Mouse (Mus musculus) embryonic facial prominence, embryonic 14.5 days (tissue): ENCODE results near the gene Rbfox3. TPM values are rescaled to one million over a fixed set of nuclear protein-coding genes. Genes with fewer than 3 reads are reported as not detected.

Experiments
- ATAC-seq: fragments of 200-750 bp; cut with Nextera tagmentation; 2 replicates; pipeline ENCODE4 v1.8.0; 2017; ENCODE audit warnings: low read depth, moderate number of reproducible peaks, moderate TSS enrichment
- DNase-seq: peaks from one replicate; pipeline ENCODE4 v3.0.0-alpha.2; 2015; ENCODE audit warnings: low spot score
- H3K27ac ChIP-seq: fragments of 300-500 bp; sonication (generic); replicated peaks from 2 replicates; pipeline ENCODE4 v1.5.1; 2014; ENCODE audit warnings: low read depth, mild to moderate bottlenecking, low read length, moderate library complexity
- H3K27me3 ChIP-seq: fragments of 300-500 bp; sonication (generic); replicated peaks from 2 replicates; pipeline ENCODE4 v1.6.1; 2014; ENCODE audit warnings: low read length; ENCODE audit not compliant: control insufficient read depth, insufficient read depth
- H3K36me3 ChIP-seq: fragments of 300-500 bp; sonication (generic); 2 replicates; pipeline ENCODE4 v1.6.1; 2014; ENCODE audit warnings: low read length, mixed read lengths; ENCODE audit not compliant: control insufficient read depth, insufficient read depth
- H3K4me1 ChIP-seq: fragments of 300-500 bp; sonication (generic); 2 replicates; pipeline ENCODE4 v1.6.1; 2014; ENCODE audit warnings: antibody characterized with exemption, low read length; ENCODE audit not compliant: control insufficient read depth, insufficient read depth
- H3K4me2 ChIP-seq: fragments of 300-500 bp; sonication (generic); 2 replicates; pipeline ENCODE4 v1.6.1; 2014; ENCODE audit warnings: low read depth, mild to moderate bottlenecking, low read length, moderate library complexity, mixed read lengths
- H3K4me3 ChIP-seq: fragments of 300-500 bp; sonication (generic); 2 replicates; pipeline ENCODE4 v1.5.1; 2014; ENCODE audit warnings: low read depth, mild to moderate bottlenecking, low read length
- H3K9ac ChIP-seq: fragments of 300-500 bp; sonication (generic); 2 replicates; pipeline ENCODE4 v1.6.1; 2014; ENCODE audit warnings: low read depth, mild to moderate bottlenecking, low read length, moderate library complexity, mixed read lengths
- H3K9me3 ChIP-seq: fragments of 300-500 bp; sonication (generic); 2 replicates; pipeline ENCODE4 v1.6.1; 2016; ENCODE audit warnings: low read length; ENCODE audit not compliant: control insufficient read depth
- WGBS: fragments of 180-500 bp; shearing (Covaris S2); extraction: QIAGEN DNeasy Blood & Tissue Kit; methylation state at CpG from one replicate; pipeline ENCODE4 v1.1.7; 2014; 5-methylcytosine and 5-hydroxymethylcytosine counted together
- polyA plus RNA-seq: library from polyadenylated mRNA; unstranded; fragments of >200 nt; fragmentation: Nextera tagmentation; extraction: Ambion mirVana; gene quantifications from 2 replicates; pipeline ENCODE4 v1.2.1, GENCODE M21; 2014

The Rbfox3 gene
- polyA plus RNA-seq, 1 experiment from 2014 or later: 3.4 TPM

DNA sequence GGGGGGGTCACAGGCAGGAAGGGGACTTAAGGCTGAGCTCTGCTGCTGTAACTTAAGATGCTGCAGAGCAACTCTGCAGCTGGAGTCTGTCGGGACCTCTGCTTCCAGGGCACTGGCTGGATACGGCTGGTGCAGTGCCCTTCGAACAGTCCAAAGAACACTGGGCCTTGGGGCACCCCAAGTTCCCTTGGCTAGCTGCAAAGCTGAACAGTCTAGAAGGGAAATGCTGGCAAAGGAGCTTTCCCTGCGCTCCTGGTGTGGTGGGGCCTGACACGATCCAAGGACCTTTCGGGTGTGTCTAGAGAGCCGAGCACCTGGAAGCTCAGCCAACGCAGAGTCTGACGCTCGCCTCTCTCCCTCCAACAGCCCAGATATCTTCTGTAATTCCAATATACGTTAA is 12.8 kb downstream of the Rbfox3 start:
- Histone ChIP-seq H3K9ac (no peak overlapping the region), H3K9me3 (no peaks in the 10 kb centered on the region), H3K4me2 (no peak overlapping the region), H3K4me1 (no peaks in the 10 kb centered on the region), H3K27me3 (no peaks in the 10 kb centered on the region), H3K36me3 (no peaks in the 10 kb centered on the region), H3K4me3 (no peak overlapping the region), H3K27ac (no peak overlapping the region)
- ATAC-seq (no peak), DNase-seq (no peak)
- WGBS: 65% methylated on average over 10 of the region's 11 CpGs

DNA sequence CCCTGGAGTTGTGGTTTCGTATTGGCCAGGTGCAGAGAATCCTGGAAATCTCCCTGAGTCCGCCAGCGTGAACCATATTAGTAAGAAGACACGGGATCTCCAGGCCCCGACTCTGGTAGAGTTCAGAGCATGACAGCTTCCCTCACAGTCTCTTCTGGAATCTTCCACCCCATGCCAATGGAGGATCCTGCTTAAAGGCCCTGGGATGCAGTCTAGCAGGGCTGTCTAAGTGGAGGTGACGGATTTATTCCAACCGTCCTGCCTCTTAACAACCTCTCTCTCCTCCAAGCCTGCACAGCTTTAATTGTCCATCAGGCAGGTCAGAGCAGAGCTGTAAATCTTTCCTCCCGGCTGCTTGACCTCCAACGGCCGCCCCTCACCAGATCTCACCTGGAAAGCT is 13.2 kb downstream of the Rbfox3 start:
- H3K9me3 ChIP-seq: no peaks in the 10 kb centered on the region
- no peak for DNase-seq
- 52% methylated on average over 10 of the region's 10 CpGs for WGBS

DNA sequence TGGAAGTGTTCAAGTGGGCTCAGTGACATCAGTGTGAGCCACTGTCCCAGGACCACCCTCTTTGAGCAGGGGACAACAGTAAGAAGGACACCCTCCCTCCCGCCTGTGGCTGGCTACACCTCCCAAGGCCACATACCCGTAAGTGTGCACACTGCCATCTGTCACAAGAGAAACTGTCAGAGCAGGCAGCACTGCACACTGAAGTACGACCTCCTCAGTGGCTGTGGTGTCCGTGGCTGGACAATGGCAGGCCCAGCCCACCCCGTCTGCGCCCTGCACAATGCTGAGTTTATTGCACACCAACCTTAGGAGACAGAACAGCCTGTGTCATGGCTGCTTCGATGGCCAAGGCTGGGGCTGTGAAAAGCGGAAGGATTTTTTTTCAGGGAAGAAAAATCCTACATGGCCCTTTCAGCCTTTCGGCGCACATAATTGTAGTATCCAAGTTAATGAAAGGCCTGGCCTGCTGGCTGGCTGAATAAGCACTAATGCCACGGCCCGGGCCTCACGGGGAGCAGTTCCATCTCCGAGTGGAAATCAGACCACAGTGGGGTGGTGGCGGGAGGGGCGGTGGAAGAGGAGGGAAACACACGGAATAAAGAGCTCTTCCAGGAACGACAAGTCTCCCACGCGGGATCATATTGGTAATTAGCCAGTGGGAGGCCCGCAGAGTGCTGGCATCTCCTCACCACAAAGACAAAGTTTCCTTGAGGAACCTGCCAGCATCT is 14.1 kb downstream of the Rbfox3 start:
- Histone ChIP-seq H3K36me3 (no peaks in the 10 kb centered on the region), H3K4me1 (no peaks in the 10 kb centered on the region), H3K4me3 (no peak overlapping the region), H3K27ac (no peak overlapping the region), H3K4me2 (no peak overlapping the region), H3K9me3 (no peaks in the 10 kb centered on the region), H3K9ac (no peak overlapping the region), H3K27me3 (no peaks in the 10 kb centered on the region)
- ATAC-seq: no peak
- 70% methylated on average over 21 of the region's 21 CpGs for WGBS
- DNase-seq: no peak

More for the DNA sequence above, 13.2 kb downstream of the Rbfox3 start:
- Histone ChIP-seq H3K27me3 (no peaks in the 10 kb centered on the region), H3K9ac (no peak overlapping the region), H3K4me3 (no peak overlapping the region), H3K4me2 (no peak overlapping the region), H3K36me3 (no peaks in the 10 kb centered on the region), H3K4me1 (no peaks in the 10 kb centered on the region), H3K27ac (no peak overlapping the region)
- no peak for ATAC-seq

DNA sequence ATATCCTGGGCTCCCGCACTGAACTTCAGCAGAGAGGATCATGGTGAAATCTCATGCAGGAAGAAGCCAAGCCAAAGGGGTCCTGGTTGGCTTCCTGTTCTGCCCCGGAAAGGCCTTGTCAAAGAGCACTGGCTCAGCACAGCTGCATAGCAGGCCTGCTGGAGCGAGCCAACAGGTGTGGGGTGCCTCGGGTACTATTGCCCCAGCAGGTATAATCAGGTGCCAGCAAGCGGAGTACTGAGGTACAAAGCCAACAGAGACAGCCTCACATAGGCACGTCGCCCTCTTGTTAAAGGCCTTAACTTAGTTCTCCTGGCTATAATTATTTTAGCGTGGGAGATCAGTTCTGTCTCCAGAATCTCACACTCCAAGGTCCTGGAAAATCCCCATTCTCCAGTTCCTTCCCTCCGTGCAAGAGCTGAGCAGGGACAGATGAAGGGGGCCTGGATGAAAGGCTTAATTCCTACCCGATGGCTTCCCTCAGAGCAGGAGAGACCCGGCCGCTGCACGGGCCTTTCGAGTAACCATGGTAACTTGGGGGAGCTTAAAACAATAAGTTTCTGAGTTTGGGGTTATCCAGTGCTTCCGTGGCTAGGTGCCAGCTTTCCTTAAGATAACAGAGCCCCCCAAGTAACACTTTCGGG is 15.2 kb downstream of the Rbfox3 start:
- no peaks in the 10 kb centered on the region for H3K36me3 ChIP-seq
- H3K4me1 ChIP-seq: no peaks in the 10 kb centered on the region
- no peak overlapping the region for H3K9ac ChIP-seq
- DNase-seq: no peak
- no peak overlapping the region for H3K27ac ChIP-seq
- H3K4me2 ChIP-seq: no peak overlapping the region
- H3K4me3 ChIP-seq: no peak overlapping the region
- H3K9me3 ChIP-seq: no peaks in the 10 kb centered on the region
- 52% methylated on average over 16 of the region's 16 CpGs for WGBS
- no peaks in the 10 kb centered on the region for H3K27me3 ChIP-seq
- no peak for ATAC-seq

DNA sequence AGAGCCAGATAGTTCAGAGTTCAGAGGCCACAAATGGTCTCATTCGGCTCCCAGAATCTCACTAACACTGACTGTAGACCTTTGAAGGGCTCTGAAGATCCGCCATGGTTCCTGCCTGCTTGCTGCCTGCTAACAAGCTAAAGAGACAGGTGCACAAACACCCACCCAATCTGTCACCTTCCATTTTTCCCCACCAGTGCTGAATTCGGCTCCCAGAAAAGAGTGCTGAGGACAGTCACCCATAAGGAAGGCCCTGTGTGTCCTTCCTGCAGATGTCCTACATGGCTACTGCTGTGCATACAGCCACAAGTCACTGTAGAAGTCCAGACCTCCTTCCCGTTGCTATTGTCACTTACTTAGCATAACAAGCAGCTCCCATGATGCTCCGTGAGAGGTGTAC is 16.6 kb downstream of the Rbfox3 start:
- H3K4me1 ChIP-seq: no peaks in the 10 kb centered on the region
- H3K27ac ChIP-seq: no peak overlapping the region
- no peak for ATAC-seq
- H3K27me3 ChIP-seq: no peaks in the 10 kb centered on the region
- no peak overlapping the region for H3K4me2 ChIP-seq
- no peaks in the 10 kb centered on the region for H3K9me3 ChIP-seq
- DNase-seq: no peak
- H3K4me3 ChIP-seq: no peak overlapping the region
- H3K36me3 ChIP-seq: no peaks in the 10 kb centered on the region
- WGBS: 69% methylated on average over 5 of the region's 5 CpGs
- H3K9ac ChIP-seq: no peak overlapping the region

DNA sequence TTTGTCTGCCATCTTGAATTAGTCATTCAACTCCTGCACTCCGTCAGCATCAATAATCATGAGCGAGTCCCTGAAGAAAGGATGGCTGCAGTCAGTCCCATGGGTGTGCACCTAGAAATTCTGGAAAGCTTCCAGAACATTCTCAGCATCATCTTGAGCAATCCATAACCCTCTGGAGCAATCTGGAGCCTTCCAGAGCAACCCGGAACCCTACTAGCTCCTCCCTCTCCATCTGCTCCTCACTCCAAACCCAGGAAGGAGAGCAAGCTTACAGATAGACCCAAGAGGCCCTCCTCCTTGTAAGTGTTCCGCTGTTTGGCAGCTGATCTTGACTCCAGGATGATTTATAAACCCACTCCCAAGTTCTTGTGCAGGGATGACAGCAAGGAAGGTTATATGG is 17.2 kb downstream of the Rbfox3 start:
- ATAC-seq: no peak
- no peak overlapping the region for H3K4me2 ChIP-seq
- WGBS: 76% methylated on average over 4 of the region's 4 CpGs
- no peak overlapping the region for H3K4me3 ChIP-seq
- no peak for DNase-seq
- no peak overlapping the region for H3K9ac ChIP-seq
- H3K27me3 ChIP-seq: no peaks in the 10 kb centered on the region
- no peaks in the 10 kb centered on the region for H3K36me3 ChIP-seq
- no peak overlapping the region for H3K27ac ChIP-seq
- H3K9me3 ChIP-seq: no peaks in the 10 kb centered on the region
- no peaks in the 10 kb centered on the region for H3K4me1 ChIP-seq

DNA sequence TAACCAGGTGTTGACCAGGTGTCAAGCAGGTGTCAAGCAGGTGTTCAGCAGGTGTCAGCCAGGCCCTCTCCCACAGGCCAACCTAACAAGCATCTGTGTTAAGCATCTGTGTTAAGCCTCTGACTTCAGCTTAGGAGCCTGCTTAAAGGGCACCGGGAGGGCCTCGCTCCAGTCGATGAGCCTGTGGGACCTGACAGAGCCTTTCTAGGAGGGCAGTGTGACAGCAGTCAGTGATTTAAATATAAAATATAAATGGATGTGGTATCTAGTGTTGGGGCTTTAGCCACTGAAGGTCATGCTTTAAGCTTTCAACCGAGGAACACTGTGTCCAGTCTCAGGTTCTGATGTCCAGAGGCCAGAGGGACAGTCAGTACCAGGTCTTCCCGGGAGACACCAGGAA is 18.5 kb downstream of the Rbfox3 start:
- DNase-seq (no peak), ATAC-seq (no peak)
- no peak overlapping the region for H3K4me2 ChIP-seq
- 86% methylated on average over 5 of the region's 5 CpGs for WGBS
- no peaks in the 10 kb centered on the region for H3K27me3 ChIP-seq
- H3K9ac ChIP-seq: no peak overlapping the region
- H3K4me3 ChIP-seq: no peak overlapping the region
- no peaks in the 10 kb centered on the region for H3K9me3 ChIP-seq
- no peak overlapping the region for H3K27ac ChIP-seq
- no peaks in the 10 kb centered on the region for H3K4me1 ChIP-seq
- H3K36me3 ChIP-seq: no peaks in the 10 kb centered on the region

DNA sequence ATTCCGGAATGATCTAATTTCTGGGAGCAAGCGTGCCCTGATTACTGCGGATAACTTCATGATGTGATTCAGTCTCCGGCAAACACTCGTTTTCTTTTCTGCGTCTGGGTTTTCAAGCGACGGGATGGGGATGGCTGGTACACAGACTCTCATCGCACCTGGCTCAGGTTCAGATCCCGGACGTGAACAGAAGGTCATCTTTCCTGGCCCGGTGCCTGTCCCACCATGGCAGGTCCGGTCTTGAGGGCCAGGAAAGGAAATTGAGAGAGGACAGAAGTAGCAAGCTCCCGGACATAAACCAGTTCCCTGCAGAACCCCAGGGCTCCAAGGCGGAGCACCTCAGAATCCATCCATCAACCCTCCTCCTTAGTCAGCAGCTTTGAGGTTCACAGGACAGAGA is 19.9 kb downstream of the Rbfox3 start:
- no peaks in the 10 kb centered on the region for H3K36me3 ChIP-seq
- ATAC-seq: no peak
- no peaks in the 10 kb centered on the region for H3K9me3 ChIP-seq
- H3K4me3 ChIP-seq: no peak overlapping the region
- H3K9ac ChIP-seq: no peak overlapping the region
- H3K4me2 ChIP-seq: no peak overlapping the region
- 78% methylated on average over 15 of the region's 15 CpGs for WGBS
- H3K27ac ChIP-seq: no peak overlapping the region
- H3K4me1 ChIP-seq: no peaks in the 10 kb centered on the region
- DNase-seq: no peak
- H3K27me3 ChIP-seq: no peaks in the 10 kb centered on the region

DNA sequence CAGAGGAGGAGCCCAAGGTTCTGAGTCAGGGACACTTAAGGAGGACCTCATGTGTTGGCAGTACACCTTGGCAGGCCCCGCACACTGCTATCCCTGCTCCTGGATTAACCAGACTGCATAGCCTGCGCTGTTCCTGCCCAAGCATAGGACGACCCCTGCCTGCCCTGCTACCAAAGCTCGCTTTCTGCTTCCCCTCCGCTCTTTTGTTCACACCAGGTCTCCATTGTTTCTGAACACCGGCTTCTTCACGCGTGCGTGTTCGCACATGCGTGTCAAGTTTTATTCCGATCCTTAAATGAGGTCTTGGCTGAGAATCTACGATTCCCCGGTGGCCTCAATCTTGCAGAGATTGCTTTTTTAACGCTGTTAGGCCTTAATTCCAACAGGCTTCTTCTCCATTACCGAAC is 20.4 kb downstream of the Rbfox3 start:
- ATAC-seq: no peak

More for the DNA sequence above, 20.4 kb downstream of the Rbfox3 start:
- no peak overlapping the region for H3K27ac ChIP-seq
- H3K9me3 ChIP-seq: no peaks in the 10 kb centered on the region
- H3K36me3 ChIP-seq: no peaks in the 10 kb centered on the region
- no peak overlapping the region for H3K4me3 ChIP-seq
- WGBS: 78% methylated on average over 16 of the region's 16 CpGs
- no peaks in the 10 kb centered on the region for H3K27me3 ChIP-seq
- H3K4me2 ChIP-seq: no peak overlapping the region
- no peak for DNase-seq
- H3K9ac ChIP-seq: no peak overlapping the region
- H3K4me1 ChIP-seq: no peaks in the 10 kb centered on the region
